Mouse (Mus musculus): ENCODE results near the gene 4931406P16Rik.

4931406P16Rik gene

DNA sequence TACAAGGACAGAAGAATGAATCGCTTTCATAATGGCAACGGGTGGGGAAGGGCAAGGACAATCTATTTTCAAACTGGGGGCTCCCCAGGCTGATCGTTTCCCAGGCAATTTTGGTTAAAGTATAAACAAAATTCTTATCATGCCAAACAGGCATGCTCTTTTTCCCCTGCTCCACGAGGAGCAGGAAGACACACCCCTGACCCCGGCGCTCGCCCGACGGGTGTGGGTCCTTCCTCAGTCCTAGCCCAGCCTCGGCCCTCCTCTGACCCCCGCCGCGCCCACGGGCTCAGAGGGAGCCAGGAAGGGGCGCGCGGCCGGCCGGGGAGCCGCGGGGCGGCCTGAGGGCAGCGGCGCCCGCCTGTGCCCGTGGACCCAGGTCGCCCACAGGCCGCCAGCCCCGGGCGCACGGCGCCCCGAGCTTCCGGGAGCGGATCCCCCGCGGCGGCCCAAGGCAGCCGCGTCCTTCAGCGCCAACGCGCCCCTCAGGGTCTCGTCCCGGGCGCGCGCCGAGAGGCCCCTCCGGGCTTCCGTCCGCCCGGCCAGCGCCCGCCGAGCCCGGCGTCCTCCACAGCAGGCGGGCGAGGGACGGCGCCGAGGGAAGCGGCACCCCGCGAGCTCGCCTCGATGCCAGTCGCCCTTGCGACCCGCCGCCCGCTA, 437 bp downstream of the 4931406P16Rik start:
- DNase-seq (ENCODE audit: low read depth, low spot score) = no peak

DNA sequence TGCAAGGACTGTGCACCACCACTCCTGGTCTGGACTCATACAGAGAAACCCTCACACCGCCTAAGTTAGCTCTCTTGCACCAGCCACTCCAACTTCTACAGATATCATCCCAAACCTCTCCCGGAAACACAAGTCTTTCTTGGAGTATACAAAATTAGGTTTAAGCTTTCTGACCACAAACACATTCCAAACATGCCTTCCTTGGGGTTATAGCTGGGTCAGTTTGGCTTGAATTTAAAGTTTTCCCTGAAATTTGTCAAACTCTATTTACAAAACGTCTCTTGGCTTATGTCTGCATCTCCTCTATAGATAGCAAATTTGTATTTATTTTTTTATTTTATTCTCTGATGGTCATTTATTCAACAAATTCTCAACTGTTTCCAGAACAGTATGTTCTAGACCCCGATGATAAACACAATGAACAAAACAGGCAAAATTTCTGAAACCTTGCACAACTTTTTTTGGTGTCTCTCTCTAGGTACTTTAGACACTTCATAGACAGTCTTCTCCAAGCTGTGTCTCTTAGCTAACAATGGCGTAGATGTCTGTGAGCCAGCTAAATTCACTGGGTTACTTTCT, 4.1 kb downstream of the 4931406P16Rik start:
- DNase-seq (ENCODE audit: low read depth, low spot score) = no peak

DNA sequence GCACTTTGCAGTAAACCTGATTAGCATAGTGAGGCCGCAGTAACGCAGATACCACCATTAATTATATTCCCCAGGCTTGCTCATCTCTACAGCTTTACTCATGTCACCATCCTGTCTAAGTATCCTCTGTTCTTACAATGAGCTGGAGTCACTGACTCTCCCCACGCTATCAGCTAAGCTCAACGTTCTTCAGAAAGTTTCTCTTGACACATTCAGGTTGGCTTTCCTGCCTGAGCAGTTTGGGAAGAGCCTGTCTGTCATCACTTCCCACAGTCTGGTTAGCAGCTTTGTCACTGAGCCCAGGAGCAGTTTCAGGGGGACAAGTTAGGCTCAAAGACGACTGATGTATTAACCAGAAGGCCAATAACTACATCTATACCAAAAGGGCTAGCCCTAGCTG, 4.8 kb downstream of the 4931406P16Rik start:
- DNase-seq (ENCODE audit: low read depth, low spot score) = no peak

DNA sequence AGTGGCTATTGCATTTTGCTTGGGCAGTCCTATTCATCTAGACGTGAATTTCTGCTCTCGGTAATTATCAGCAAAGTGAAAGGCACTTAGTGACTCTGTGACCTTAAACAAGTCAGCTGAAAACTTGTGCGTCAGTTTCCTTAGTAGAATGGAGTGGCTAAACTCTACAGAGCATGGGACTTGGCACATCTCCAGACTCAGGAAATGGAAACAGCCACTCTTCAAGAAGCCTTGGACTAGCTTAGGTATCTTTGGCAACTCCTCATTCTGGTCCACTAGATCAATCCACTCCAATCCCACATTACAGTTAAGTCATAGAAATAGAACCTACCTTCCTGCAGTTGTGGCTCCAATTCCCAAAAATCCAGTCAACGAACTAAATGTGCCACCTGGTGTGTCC, 7.9 kb downstream of the 4931406P16Rik start:
- DNase-seq (ENCODE audit: low read depth, low spot score) = no peak

DNA sequence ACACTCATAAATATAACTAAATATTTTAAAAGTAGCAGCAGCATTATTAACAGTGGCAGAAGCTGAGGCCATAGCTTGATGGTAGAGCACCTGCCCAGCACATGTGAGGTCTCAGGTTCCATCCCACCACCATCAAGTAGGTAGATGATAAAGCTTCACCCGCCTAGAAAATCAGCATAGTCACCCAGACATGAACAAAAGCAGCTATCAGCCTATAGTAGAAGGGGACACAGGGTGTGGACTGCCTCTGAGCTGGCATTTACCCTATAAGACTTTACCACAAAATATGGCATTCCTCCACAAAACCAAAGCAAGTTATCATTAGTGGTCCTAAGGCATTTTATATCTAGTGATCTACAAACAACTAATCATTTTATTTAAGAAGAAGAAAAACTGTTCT, 10.7 kb downstream of the 4931406P16Rik start:
- DNase-seq (ENCODE audit: low read depth, low spot score) = no peak

DNA sequence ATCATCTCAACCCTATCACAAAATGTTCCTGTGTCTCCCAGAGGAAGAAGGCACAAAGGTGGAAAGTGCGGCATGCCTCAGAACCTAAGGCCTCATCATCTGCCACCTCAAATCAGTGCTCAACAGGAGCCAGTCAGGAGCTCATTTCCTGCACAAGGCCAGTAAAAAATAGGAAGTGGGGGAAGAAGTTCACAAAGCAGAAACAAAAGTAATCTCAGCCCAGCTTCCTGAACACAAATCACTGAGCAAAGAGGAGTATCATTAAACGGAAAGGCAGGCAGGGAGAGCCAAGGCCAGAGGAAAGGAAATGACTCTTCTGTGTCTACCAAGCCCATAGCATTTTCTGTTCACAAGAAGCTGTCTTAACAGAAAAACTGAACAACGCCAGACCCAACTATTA, 11.4 kb downstream of the 4931406P16Rik start:
- DNase-seq (ENCODE audit: low read depth, low spot score) = no peak

DNA sequence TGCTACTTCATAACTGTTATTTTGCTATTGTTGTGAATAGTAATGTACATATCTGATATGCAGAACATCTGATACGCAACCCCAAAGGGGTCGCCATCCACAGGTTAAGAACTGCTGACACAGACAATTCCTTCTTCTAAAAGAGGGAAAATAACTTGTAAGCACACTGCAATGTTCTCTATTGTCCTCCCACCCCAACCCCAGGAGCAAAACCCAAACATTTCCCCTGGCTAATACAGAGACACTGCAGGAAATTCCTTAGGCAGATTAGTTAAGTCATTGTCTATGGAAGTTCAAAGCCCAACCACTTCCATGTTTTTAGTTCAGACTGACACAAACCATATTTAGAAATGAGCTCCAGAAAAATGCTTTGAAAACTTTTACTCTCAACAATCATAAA, 14.5 kb downstream of the 4931406P16Rik start:
- no peak for DNase-seq (ENCODE audit: low read depth, low spot score)

DNA sequence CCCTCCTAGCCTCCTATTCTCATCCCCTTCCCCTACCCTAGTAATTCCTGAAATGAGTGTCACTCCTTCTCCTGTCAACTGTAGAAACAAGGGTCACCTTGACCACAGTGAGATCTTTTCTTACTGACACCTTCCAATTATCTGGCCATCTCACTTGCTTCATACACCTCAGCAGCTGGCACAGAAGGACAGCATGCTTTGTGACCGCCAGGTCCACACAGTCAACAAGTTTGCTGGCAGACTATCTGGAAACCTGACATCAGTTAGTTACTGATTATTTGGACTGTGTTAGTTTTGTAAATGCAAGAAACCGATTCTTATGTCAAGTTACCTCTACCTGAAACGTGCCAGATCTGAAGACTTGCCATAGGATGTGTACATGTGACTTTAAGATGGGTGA, 17.2 kb downstream of the 4931406P16Rik start:
- DNase-seq (ENCODE audit: low read depth, low spot score) = no peak

DNA sequence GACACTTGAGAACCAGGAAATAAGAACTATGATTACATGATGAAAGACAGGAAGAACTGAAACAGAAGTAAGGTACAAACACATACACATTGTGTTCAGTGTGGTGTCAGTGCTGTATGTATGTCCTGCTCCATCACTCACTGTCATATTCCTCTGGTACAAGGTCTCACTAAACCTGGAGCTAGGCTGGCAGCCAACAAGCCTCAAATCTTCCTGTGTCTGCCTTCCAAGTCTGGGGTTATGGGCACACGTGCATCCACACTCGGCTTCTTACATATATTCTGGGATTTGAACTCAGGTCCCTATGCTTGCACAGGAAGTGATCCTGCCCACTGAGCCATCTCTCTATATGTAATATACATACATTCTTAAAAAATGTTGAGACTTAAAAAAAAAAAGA, 20.7 kb downstream of the 4931406P16Rik start:
- DNase-seq (ENCODE audit: low read depth, low spot score) = no peak

DNA sequence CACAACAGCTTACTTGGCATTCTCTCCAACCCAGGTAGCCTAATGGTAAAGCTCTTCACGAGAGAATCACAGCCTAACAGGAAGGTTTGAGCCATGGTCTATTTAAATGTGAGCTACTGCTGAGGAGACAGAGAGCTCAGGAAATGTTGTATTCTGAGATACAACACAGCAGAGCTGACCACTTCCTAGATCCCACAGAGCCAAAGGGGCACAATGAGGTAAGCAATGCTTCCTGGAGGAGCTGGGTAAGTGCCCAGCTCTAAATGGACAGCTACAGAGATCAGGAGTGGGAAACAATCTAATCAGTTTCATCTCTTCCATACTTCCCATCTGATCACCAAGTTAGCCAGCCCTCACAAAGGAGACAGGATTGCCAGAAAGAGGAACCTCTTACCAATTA, 22.1 kb downstream of the 4931406P16Rik start:
- no peak for DNase-seq (ENCODE audit: low read depth, low spot score)

DNA sequence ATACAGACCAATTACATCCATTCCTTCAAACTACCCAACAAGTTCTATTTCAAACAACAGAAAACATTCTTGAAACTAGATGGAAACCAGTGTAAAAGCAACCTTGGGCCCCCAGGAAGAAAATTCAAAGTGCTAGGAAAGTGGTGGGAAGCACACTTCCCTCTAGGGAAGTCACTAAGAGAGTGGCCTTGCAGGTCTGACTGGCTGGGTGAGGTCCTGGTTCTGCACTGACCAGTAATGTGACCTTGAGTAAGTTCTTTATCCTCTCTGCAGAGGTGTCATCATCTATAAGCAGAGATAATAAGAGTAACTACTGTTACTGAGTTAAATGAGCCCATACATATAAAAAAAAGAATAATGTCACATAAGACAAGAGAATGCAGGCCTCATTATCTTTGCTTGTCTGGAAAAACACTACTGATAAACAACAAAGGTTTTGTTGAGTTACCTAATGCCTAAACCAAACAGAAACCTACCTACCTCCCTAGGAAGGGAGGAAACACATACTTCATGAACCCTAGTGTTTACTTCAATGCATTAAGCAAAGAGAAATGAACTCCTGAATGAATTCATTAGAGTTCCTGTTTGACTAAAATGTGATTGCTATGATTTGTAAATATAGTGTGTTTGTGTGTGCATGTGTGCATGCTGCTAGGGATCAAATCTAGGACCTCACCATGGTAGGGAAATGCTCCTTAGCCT, 22.8 kb downstream of the 4931406P16Rik start:
- DNase-seq (ENCODE audit: low read depth, low spot score) = no peak

DNA sequence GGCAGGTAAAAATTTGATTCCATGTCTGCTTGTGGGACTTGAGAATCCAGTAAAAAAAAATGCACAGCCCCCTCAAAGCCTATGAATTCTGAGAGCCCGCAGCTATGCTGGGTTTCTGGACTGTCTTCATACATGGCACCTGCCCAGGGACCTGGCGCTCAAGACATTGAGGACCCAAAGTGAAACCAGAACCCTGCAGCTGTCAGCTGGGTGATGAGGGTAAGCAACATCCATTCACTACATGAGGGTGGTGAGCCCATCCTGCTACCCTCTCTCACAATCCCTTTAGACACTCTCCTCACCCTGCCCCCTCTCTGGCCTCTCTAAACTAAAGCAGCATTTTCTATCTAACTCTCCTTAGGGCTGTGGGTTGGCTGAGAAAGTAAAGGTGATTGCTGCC, 35.7 kb downstream of the 4931406P16Rik start:
- no peak for DNase-seq (ENCODE audit: low read depth, low spot score)

DNA sequence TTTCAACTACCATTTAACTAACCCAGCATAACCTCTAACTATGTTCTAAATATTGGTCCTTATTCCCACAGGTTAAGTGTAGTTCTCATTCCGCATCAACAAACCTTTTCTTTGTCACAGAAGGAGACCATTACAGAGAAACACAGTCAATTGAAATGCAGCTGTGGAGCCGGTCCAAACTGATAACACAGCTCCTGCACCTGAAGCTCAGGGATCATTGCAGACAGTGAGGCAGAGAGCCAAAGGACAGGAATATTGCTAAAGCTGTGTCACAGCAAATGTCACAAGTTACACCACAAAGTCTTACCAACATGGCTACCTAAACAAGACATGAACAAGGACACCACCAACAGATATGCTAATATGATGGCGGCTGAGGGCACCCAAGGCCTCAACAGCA, 37.3 kb downstream of the 4931406P16Rik start:
- no peak for DNase-seq (ENCODE audit: low read depth, low spot score)

DNA sequence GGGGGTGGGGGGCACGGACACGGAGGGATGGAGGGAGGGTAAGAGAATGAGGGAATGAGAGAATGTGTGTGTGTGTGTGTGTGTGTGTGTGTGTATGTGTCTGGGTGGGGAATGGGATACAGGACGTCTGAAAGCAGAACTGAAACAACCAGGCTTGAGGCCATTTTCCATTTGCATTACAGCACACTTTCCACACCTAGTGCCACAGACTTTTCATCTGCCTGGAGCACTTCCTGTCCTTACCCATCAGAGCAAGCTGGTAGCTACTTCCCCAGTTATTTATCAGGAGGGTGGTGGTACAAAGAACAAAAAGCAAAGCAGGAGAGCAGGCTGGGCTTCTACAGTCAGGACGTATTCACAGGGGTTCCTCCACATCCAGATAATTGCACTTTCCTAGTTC, 40.9 kb downstream of the 4931406P16Rik start:
- DNase-seq (ENCODE audit: low read depth, low spot score) = no peak

DNA sequence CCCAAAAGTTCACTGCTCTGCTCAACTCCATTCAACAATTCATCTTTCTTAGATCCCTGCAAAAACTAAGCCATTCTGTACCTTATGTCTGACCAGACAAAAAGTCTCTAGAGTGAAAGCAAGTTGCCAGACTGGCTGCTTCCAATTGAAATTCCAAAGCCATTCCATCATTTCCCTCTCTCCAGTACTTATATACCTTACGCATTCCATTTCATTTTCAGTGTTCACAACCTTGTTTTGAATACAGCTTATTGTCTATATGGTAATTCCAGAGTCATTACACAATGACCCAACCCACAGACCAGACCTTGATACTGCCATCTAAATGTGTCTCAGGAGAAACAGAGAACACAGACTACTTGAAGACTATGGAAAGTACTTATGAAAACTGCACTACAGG, 44.9 kb downstream of the 4931406P16Rik start:
- no peak for DNase-seq (ENCODE audit: low read depth, low spot score)

DNA sequence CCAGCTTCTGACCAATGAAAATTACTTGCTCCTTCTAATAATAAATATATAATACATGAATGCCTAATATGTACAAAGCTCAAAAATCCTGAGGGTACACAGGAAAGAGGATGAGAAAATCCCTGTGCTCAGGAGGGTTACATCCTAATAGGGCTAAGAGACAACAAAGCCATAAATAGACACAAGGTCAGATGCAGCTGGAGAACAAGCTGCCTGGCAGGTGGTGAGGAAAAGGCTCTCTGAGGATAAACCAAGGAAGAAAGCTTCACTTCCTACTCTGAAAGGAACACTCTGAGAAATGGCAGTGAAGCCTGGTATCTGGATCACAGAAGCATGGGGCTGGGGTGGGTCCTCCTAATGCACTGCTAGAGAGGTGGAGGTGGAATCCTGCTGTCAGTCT, 46.9 kb downstream of the 4931406P16Rik start:
- DNase-seq (ENCODE audit: low read depth, low spot score) = peak; percentile 51

DNA sequence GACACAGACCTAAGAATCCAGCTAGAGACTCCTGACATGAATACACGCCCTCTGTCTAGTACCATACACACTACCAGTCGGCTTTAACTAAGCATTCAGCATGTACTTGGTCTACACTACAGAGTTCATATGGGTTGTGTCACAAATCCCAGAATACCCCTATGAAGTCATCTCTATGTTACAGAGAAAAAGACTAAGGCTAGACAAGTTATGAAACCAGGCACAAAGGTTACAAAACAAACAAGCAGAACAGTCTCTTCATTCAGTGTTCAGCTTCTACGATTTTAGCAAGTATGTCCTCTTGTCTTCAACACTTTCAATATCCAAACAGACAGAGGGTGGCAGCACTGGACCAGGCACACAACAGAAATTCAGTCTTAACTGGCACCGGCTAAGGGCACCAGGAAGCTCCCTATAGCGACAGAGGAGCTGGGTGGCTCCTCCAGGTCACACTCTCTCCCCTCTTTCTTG, 47.4 kb downstream of the 4931406P16Rik start:
- peak; percentile 65 for DNase-seq (ENCODE audit: low read depth, low spot score)

DNA sequence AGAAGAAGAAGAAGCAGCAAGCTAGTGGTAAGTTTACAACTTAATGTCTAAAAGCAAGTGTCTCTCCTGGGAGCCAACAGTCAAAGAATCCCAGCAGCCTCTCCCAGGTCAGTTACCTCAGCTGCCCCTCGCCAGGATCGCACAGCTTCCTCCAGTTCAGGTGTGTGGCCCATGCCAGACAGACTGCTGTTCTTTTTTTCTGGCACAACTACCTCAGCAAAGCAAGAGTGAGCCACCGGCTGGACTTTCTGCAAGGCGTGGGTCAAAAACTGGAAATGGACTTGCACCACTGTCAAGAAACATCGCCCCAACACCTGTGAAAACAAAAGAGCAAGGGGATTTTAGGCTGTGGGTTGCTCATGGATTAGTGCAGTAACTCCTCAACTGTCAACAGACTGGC, 49.9 kb downstream of the 4931406P16Rik start:
- DNase-seq (ENCODE audit: low read depth, low spot score) = no peak

DNA sequence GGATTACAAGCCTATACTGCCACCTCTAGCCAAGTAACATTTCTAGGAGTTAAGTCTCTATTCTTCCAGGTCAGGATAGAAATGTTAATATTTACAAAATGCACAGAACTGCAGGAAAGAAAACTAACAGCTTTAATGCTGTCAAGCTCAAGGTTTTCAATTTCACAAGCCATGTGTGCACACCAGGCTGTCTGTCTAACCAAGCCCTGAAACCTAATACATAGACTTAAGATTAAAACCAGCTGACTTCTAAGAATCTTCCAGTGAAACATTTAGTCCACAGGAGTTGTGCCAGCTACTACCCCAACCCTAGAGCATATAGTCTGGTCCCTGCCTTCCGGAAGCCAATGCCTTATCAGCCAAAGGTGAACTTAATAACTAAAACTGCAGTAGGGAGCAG, 54.9 kb downstream of the 4931406P16Rik start:
- DNase-seq (ENCODE audit: low read depth, low spot score) = no peak

DNA sequence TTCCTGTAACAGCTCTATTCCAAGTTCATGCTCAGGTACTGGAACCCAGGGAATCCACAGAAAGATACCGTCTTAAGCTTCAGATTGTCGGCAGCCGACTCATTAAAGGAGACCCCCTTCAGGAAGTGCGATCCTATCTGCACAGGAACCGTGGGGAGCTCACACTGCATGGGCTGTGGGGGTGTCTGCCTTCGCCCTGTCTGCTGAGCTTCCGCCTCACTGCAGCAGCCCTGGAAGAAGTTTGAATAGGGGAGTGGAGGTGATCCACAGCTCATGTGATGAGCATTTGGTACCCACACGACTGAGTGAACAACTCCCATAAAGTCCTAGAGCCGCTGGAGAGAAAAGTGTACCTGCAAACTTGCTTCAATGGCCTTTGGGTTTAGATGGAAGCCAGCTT, 56.1 kb downstream of the 4931406P16Rik start:
- no peak for DNase-seq (ENCODE audit: low read depth, low spot score)

DNA sequence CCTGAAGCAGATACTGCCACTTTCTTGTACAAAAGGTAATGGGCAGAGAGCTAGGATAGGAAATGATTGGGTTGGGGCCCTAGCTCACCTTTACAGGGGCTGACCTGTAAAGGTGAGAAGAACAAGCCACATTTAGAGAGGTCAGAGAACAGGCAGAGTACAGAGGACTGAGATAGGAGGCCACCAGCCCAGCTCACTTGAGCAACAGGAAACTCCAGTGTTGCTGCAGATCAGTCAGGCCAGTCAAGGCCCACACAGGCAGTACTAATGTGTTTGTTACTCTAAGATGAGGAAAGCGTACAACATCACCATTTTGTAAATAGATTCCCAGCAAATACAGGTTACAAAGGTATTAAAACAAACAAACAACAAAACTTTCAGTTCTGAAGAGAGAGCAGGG, 57.4 kb downstream of the 4931406P16Rik start:
- DNase-seq (ENCODE audit: low read depth, low spot score) = no peak

DNA sequence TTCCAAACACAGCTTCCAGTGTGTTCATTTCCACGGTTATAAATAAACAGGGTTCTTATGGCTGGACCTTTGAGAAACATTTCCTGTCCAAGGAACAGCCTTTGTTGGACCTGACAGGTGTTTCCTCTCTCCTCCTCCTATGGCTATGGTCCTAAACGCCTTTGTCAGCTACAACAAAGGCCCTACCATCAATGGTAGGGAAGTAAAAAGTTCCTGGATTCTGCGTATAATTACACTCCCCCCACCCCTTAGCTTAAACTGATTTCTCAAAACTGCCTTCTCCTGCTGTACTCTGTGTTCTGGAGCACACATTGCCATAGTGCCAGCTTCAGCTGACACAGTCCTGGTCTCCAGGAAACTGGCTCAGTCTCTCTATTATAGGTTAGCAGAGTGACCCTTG, 58.2 kb downstream of the 4931406P16Rik start:
- no peak for DNase-seq (ENCODE audit: low read depth, low spot score)

DNA sequence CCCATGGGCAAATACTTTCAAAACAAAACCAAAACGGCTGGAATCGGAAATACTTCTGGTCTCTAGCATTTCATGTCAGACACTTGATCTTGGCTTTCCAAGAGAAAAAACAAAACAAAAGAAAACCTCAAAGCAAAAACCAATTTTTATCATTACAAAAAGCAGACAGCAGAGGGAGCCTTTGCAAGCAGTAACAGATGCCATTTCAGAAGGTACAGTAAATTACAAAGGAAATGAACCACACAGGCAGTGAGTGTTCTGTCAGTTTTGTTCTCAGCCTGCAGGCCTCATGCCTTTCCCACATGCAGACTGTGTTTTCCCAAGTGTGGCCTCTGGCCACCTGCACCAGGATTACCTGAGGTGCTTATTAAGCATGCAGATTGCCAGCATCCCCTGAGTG, 61.3 kb downstream of the 4931406P16Rik start:
- no peak for DNase-seq (ENCODE audit: low read depth, low spot score)
